8 mouse cellular contexts compared by ENCODE assay signal in genomic region chr9:10909573-10909972, GRCm38 (mm10). TPM values are rescaled to one million over a fixed set of nuclear protein-coding genes. Genes with fewer than 3 reads are reported as not detected.
DNase-seq lines count a peak whose midpoint lies in the region; ATAC-seq and TF ChIP-seq lines count a peak whose summit lies in the region.

No protein-coding gene starts in this region.

- no peaks in the 10 kb centered on the region for H3K4me1 ChIP-seq in embryonic facial prominence, embryonic 11.5 days (ENCODE audit: control insufficient read depth, insufficient read depth, low read length)
- H3K4me1 ChIP-seq in hindbrain, postnatal 0 days (ENCODE audit: insufficient read depth, low read length) = peaks cover 4% of the 10 kb centered on the region

- H3K36me3 ChIP-seq in embryonic facial prominence, embryonic 11.5 days (replicated peaks; ENCODE audit: control insufficient read depth, insufficient read depth, low read depth, low read length) = no peaks in the 10 kb centered on the region
- H3K36me3 ChIP-seq in hindbrain, postnatal 0 days (ENCODE audit: insufficient read depth, low read length) = no peaks in the 10 kb centered on the region
- no peaks in the 10 kb centered on the region for H3K36me3 ChIP-seq in myocyte (ENCODE audit: control insufficient read depth, insufficient read depth)

- no peaks in the 10 kb centered on the region for H3K79me2 ChIP-seq in myocyte (ENCODE audit: control insufficient read depth, insufficient read depth)

- H3K27ac ChIP-seq in embryonic facial prominence, embryonic 11.5 days (replicated peaks; ENCODE audit: low read depth, low read length) = no peak overlapping the region
- H3K27ac ChIP-seq in hindbrain, postnatal 0 days = no peak overlapping the region

- H3ac ChIP-seq in myocyte (ENCODE audit: control insufficient read depth, insufficient read length) = no peak overlapping the region

- no peaks in the 10 kb centered on the region for H3K27me3 ChIP-seq in embryonic facial prominence, embryonic 11.5 days (ENCODE audit: control insufficient read depth, insufficient read depth, low read length)
- H3K27me3 ChIP-seq in hindbrain, postnatal 0 days (ENCODE audit: insufficient read depth, low read length) = no peaks in the 10 kb centered on the region
- H3K27me3 ChIP-seq in myocyte (ENCODE audit: control insufficient read depth, insufficient read depth, insufficient read length) = no peaks in the 10 kb centered on the region

- H3K4me3 ChIP-seq in embryonic facial prominence, embryonic 11.5 days (ENCODE audit: low read depth, low read length) = no peak overlapping the region
- H3K4me3 ChIP-seq in hindbrain, postnatal 0 days (ENCODE audit: low read length) = no peak overlapping the region
- H3K4me3 ChIP-seq in myocyte = no peak overlapping the region

- no peak overlapping the region for H3K9ac ChIP-seq in embryonic facial prominence, embryonic 11.5 days (replicated peaks; ENCODE audit: low read length)
- no peak overlapping the region for H3K9ac ChIP-seq in hindbrain, postnatal 0 days (replicated peaks; ENCODE audit: low read length)

- peak; percentile 69 for DNase-seq in right cerebral cortex, adult 18-20 months
- DNase-seq in right cerebral cortex, postnatal 25 days = no peak
- DNase-seq in adrenal gland, postnatal 14 days = peak; percentile 74
- peak; percentile 88 for DNase-seq in embryonic facial prominence, embryonic 11.5 days (ENCODE audit: low spot score)
- DNase-seq in hindbrain, postnatal 0 days (ENCODE audit: low spot score) = peak; percentile 95
- peak; percentile 49 to 87 for DNase-seq in layer of hippocampus, postnatal 25 days (ENCODE audit: extremely low spot score in 1 of 2, low spot score in 1 of 2)

- H3K9me3 ChIP-seq in embryonic facial prominence, embryonic 11.5 days (replicated peaks; ENCODE audit: control insufficient read depth, low read length) = no peaks in the 10 kb centered on the region
- no peaks in the 10 kb centered on the region for H3K9me3 ChIP-seq in hindbrain, postnatal 0 days (ENCODE audit: low read length)

- no peak for TF ChIP-seq POLR2A in myocyte (IDR thresholded peaks at IDR 0.05; ENCODE audit: insufficient read length, low read depth)

- ATAC-seq in embryonic facial prominence, embryonic 11.5 days (replicated peaks; ENCODE audit: insufficient number of reproducible peaks, low FRiP score, low TSS enrichment, low read depth) = no peak
- ATAC-seq in hindbrain, postnatal 0 days = peak; percentile 74
- no peak for ATAC-seq in monocyte, adult 5-6 weeks (replicated peaks; ENCODE audit: insufficient number of reproducible peaks, low FRiP score, low TSS enrichment, poor library complexity, severe bottlenecking)

- WGBS in embryonic facial prominence, embryonic 11.5 days = 16% methylated on average over 5 of the region's 5 CpGs
- WGBS in hindbrain, postnatal 0 days = 16% methylated on average over 5 of the region's 5 CpGs

- TF ChIP-seq CTCF in hindbrain, postnatal 0 days (IDR thresholded peaks at IDR 0.05; ENCODE audit: low read depth) = peak; percentile 79

- no peak overlapping the region for H3K4me2 ChIP-seq in embryonic facial prominence, embryonic 11.5 days (ENCODE audit: low read depth, low read length)
- H3K4me2 ChIP-seq in hindbrain, postnatal 0 days (ENCODE audit: low read depth, low read length) = no peak overlapping the region
- H3K4me2 ChIP-seq in myocyte (ENCODE audit: low read depth) = peak overlapping the region; percentile 8

TF ChIP-seq in myocyte, 11 proteins besides CTCF, POLR2A, EP300 and RAD21:
- no peak for TF ChIP-seq TCF3 (IDR thresholded peaks at IDR 0.05; ENCODE audit: insufficient read length, low read depth)
- TF ChIP-seq TCF12 (IDR thresholded peaks at IDR 0.05; ENCODE audit: insufficient read depth, poor library complexity, severe bottlenecking) = no peak
- TF ChIP-seq USF1 (IDR thresholded peaks at IDR 0.05; ENCODE audit: low read depth) = no peak
- TF ChIP-seq MYOG (IDR thresholded peaks at IDR 0.05; ENCODE audit: control insufficient read depth in 1 of 3, insufficient read depth in 1 of 3, insufficient read length in 2 of 3, low read depth in 2 of 3) = no peak
- TF ChIP-seq REST (IDR thresholded peaks at IDR 0.05; ENCODE audit: insufficient read depth, insufficient read length) = no peak
- TF ChIP-seq E2F4 (IDR thresholded peaks at IDR 0.05; ENCODE audit: insufficient read depth) = no peak
- TF ChIP-seq MAX (IDR thresholded peaks at IDR 0.05; ENCODE audit: low read depth) = no peak
- TF ChIP-seq SRF (IDR thresholded peaks at IDR 0.05; ENCODE audit: control insufficient read depth, insufficient read length, low read depth) = no peak
- no peak for TF ChIP-seq MYOD1 (IDR thresholded peaks at IDR 0.05; ENCODE audit: control insufficient read depth in 1 of 3, insufficient read length in 2 of 3, low read depth in 2 of 3)
- no peak for TF ChIP-seq CEBPB (IDR thresholded peaks at IDR 0.05; ENCODE audit: insufficient read depth, poor library complexity, severe bottlenecking)
- no peak for TF ChIP-seq POLR2AphosphoS2 (IDR thresholded peaks at IDR 0.05; ENCODE audit: insufficient read length, low read depth)

RNA-seq across cellular contexts. Expression of gene Cntn5, which starts 5.0 kb away (rescaled TPM):
- total RNA-seq in adrenal gland, postnatal 14 days (2021) = 0.15 and 0.64 TPM in 2 replicates
- 0.28 and 0.84 TPM in 2 replicates for polyA plus RNA-seq in embryonic facial prominence, embryonic 11.5 days (2014; fragmentation: Nextera tagmentation; extraction: Ambion mirVana)
- total RNA-seq in hindbrain, postnatal 0 days (2014; rRNA removed) = 13.3 and 17.6 TPM in 2 replicates
- polyA plus RNA-seq in hindbrain, postnatal 0 days (2015; fragmentation: Nextera tagmentation; extraction: Ambion mirVana) = 17.6 and 20.1 TPM in 2 replicates
- total RNA-seq in layer of hippocampus, postnatal 25 days (2021) = 10 to 100 TPM in 1 of 2 experiments, 1 to 10 TPM in 1; 9.8 to 14.2 TPM
- not detected for polyA plus RNA-seq in myocyte (2012; fragmentation: generic; extraction: Trizol)
- not detected in 3 replicates for total RNA-seq in monocyte, adult 5-6 weeks (2017)
